10 mouse cellular contexts compared by ENCODE assay signal in genomic region chr4:116300878-116301355, GRCm38 (mm10).
DNase-seq lines count a peak whose midpoint lies in the region; ATAC-seq and TF ChIP-seq lines count a peak whose summit lies in the region.
"Had no signal": no experiment of that assay in that cellular context is flagged by ENCODE, and none has a peak within 500 bp of the region (broad histone marks: within the 10 kb centered on the region; RNA-seq: fewer than 3 reads in every experiment).

No protein-coding gene starts in this region.

- H3K4me2 ChIP-seq in heart, postnatal 0 days (ENCODE audit: low read depth, low read length): no peak overlapping the region
- H3K4me2 ChIP-seq in forebrain, embryonic 16.5 days (ENCODE audit: low read length): no peak overlapping the region
- H3K4me2 ChIP-seq: midbrain, embryonic 15.5 days had no signal

- 0 out of 2 replicates have a peak, but pooled peaks cover under 1% of the 10 kb centered on the region for H3K36me3 ChIP-seq in heart, postnatal 0 days (replicated peaks; ENCODE audit: control insufficient read depth, insufficient read depth, low read length)
- H3K36me3 ChIP-seq in forebrain, embryonic 16.5 days (ENCODE audit: control insufficient read depth, insufficient read depth): peaks cover 27% of the 10 kb centered on the region

- H3K27ac ChIP-seq in heart, postnatal 0 days (ENCODE audit: low read depth): peak overlapping the region; percentile 78
- no peak overlapping the region for H3K27ac ChIP-seq in forebrain, embryonic 16.5 days (ENCODE audit: low read length)
- H3K27ac ChIP-seq: midbrain, embryonic 15.5 days had no signal

- 16% methylated on average over 4 of the region's 4 CpGs for WGBS in heart, postnatal 0 days
- 77% methylated on average over 4 of the region's 4 CpGs for WGBS in forebrain, embryonic 16.5 days

- no peaks in the 10 kb centered on the region for H3K9me3 ChIP-seq in heart, postnatal 0 days (replicated peaks; ENCODE audit: control insufficient read depth, low read length)
- no peaks in the 10 kb centered on the region for H3K9me3 ChIP-seq in forebrain, embryonic 16.5 days (ENCODE audit: control insufficient read depth, low read length)
- H3K9me3 ChIP-seq: midbrain, embryonic 15.5 days had no signal

- H3K4me1 ChIP-seq in heart, postnatal 0 days (ENCODE audit: control insufficient read depth, insufficient read depth): no peaks in the 10 kb centered on the region
- no peaks in the 10 kb centered on the region for H3K4me1 ChIP-seq in forebrain, embryonic 16.5 days (replicated peaks; ENCODE audit: control insufficient read depth, insufficient read depth, low read length)
- H3K4me1 ChIP-seq: midbrain, embryonic 15.5 days had no signal

- peak; percentile 94 for DNase-seq in heart, adult 11 months
- DNase-seq in heart, postnatal 36 days: no peak
- peak; percentile 92 for DNase-seq in 416B (ENCODE audit: low read depth)
- peak; percentile 75 for DNase-seq in brain, adult 2 months (ENCODE audit: low read depth, low spot score)
- peak; percentile 54 for DNase-seq in heart, postnatal 0 days (ENCODE audit: low spot score)
- no peak for DNase-seq in cerebellum, adult 9-10 months
- no peak for DNase-seq in cerebellum, adult 18-20 months

- no peak overlapping the region for H3K9ac ChIP-seq in heart, postnatal 0 days (replicated peaks; ENCODE audit: low read depth, low read length)
- no peak overlapping the region for H3K9ac ChIP-seq in forebrain, embryonic 16.5 days (replicated peaks; ENCODE audit: low read depth, low read length)
- H3K9ac ChIP-seq: midbrain, embryonic 15.5 days had no signal

- no peaks in the 10 kb centered on the region for H3K27me3 ChIP-seq in heart, postnatal 0 days (ENCODE audit: control insufficient read depth, insufficient read depth, low read length)
- no peaks in the 10 kb centered on the region for H3K27me3 ChIP-seq in forebrain, embryonic 16.5 days (replicated peaks; ENCODE audit: control insufficient read depth, insufficient read depth, low read length)
- H3K27me3 ChIP-seq: midbrain, embryonic 15.5 days had no signal

- no peak for TF ChIP-seq CTCF in heart, postnatal 0 days (IDR thresholded peaks at IDR 0.05; ENCODE audit: low read depth)

- ATAC-seq in heart, postnatal 0 days (ENCODE audit: insufficient read depth, low read depth): peak; percentile 87
- ATAC-seq in forebrain, embryonic 16.5 days: no peak
- ATAC-seq: midbrain, embryonic 15.5 days had no signal

- no peak for TF ChIP-seq EP300 in heart, postnatal 0 days (IDR thresholded peaks at IDR 0.05; ENCODE audit: low read depth)

- intact Hi-C loops in heart, postnatal 36 days (cut with DNase I): no loop called here

- H3K4me3 ChIP-seq in heart, postnatal 0 days (ENCODE audit: low read depth, low read length): no peak overlapping the region
- no peak overlapping the region for H3K4me3 ChIP-seq in forebrain, embryonic 16.5 days (replicated peaks; ENCODE audit: low read length)
- H3K4me3 ChIP-seq: erythroblast, embryonic 14.5 days; midbrain, embryonic 15.5 days had no signal

Comparison
In these comparisons a context has a peak if more than half of its experiments do, and no peak if none do; other contexts are left out.
1. DNase-seq: peak in heart, adult 11 months (single experiment), 416B (single experiment), brain, adult 2 months (single experiment) and heart, postnatal 0 days (single experiment); none in heart, postnatal 36 days (0 of 2), cerebellum, adult 9-10 months (single experiment) and cerebellum, adult 18-20 months (0 of 2).